Mouse (Mus musculus): ENCODE data around the gene Gusb. TPM values are rescaled to one million over a fixed set of nuclear protein-coding genes. Genes with fewer than 3 reads are reported as not detected.

Gusb gene
- total and polyA plus RNA-seq, 2 experiments from 2014 or later: 26.2 to 47.0 TPM

DNA sequence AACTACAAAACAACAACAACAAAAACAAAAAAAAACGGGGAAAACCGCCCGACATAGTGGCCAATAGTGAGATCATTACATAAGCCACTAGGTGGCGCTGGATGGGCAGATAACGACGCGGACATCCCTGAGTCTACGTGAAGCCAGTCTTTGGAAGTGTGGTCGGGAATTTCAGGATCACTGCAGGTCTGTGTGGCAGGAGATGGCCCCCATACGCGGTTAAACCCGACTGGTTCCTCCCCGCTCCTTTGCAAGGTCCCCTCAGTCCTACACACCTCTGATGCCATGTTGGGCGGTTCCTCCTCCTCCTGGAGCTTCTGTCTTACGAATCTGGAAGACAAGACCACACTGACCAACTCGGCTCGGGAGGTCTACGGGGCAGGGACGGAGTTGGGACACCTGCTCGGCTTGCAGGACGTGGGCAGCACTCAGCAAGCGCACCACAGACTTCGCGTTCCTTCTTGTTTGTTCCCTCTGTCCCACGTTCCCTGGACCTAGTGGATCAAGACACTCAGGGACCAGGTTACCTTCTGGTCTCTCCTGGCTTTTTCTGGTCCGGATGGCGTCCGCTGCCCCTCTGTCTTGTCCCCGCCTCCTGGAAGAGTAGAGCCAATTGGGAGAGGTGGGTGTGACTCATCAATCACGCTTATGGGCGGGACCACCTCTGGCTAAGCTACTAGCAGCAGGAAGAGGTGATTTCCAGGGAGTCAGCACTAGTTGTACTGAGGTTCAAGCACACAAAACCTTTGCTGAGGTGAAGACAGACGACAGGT lies 21.1 kb upstream of the Gusb start:
- H3K4me1 ChIP-seq (ENCODE audit: insufficient read depth, low read length): no peaks in the 10 kb centered on the region
- WGBS: under 1% methylated on average over 32 of the region's 32 CpGs
- H3K36me3 ChIP-seq (ENCODE audit: insufficient read depth, low read length): no peaks in the 10 kb centered on the region
- no peaks in the 10 kb centered on the region for H3K9me3 ChIP-seq (ENCODE audit: low read length)
- no peaks in the 10 kb centered on the region for H3K27me3 ChIP-seq (ENCODE audit: insufficient read depth, low read length)
- ATAC-seq: peak; percentile 81
- TF ChIP-seq CTCF (IDR thresholded peaks at IDR 0.05; ENCODE audit: low read depth): peak; percentile 89
- peak overlapping the region; percentile 94 for H3K4me2 ChIP-seq (ENCODE audit: low read depth, low read length)
- DNase-seq (ENCODE audit: low spot score): peak; percentile 92
- H3K9ac ChIP-seq (replicated peaks; ENCODE audit: low read length): peak overlapping the region; percentile 55
- H3K4me3 ChIP-seq (ENCODE audit: low read length): peak overlapping the region; percentile 59
- H3K27ac ChIP-seq: peak overlapping the region; percentile 85

DNA sequence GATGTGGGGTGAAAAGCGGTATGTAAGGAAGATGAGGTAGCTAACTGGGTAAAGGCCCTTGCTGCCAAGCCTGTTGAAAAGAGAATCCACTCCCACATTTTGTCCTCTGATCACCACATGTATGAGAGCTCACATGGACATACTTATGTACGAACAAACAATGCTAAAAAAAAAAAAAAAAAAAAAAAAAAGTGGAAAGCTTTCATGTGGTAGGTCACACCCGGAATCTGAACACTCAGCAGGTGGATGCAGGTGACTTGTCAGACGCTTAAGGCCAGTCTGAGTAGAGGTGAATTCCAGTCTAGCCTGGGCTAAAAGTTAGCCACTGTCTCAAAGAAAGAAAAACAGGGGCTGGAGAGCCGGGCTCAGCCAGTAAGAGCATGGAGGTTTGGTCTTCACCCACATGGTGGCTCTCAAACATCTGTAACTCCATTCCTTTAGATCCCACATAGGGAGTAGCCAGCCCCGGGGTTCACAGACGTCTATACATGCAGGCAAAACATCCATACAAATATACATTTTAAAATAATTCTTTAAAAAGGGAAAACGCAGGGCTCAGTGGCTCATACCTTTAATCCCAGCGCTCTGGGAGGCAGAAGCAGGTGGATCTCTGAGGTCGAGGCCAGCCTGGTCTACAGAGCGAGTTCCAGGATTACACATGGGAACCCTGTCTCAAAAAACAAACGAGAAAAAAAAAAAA lies 20.4 kb upstream of the Gusb start:
- TF ChIP-seq CTCF (IDR thresholded peaks at IDR 0.05; ENCODE audit: low read depth): no peak
- H3K9ac ChIP-seq (replicated peaks; ENCODE audit: low read length): peak overlapping the region; percentile 55
- H3K27ac ChIP-seq: no peak overlapping the region
- H3K4me3 ChIP-seq (ENCODE audit: low read length): peak overlapping the region; percentile 59
- peak overlapping the region; percentile 94 for H3K4me2 ChIP-seq (ENCODE audit: low read depth, low read length)
- H3K36me3 ChIP-seq (ENCODE audit: insufficient read depth, low read length): no peaks in the 10 kb centered on the region
- H3K9me3 ChIP-seq (ENCODE audit: low read length): no peaks in the 10 kb centered on the region
- 41% methylated on average over 12 of the region's 12 CpGs for WGBS
- H3K27me3 ChIP-seq (ENCODE audit: insufficient read depth, low read length): no peaks in the 10 kb centered on the region
- H3K4me1 ChIP-seq (ENCODE audit: insufficient read depth, low read length): no peaks in the 10 kb centered on the region
- DNase-seq (ENCODE audit: low spot score) (no peak), ATAC-seq (0 out of 2 replicates have a peak, but pooled peaks have one; percentile 1)

DNA sequence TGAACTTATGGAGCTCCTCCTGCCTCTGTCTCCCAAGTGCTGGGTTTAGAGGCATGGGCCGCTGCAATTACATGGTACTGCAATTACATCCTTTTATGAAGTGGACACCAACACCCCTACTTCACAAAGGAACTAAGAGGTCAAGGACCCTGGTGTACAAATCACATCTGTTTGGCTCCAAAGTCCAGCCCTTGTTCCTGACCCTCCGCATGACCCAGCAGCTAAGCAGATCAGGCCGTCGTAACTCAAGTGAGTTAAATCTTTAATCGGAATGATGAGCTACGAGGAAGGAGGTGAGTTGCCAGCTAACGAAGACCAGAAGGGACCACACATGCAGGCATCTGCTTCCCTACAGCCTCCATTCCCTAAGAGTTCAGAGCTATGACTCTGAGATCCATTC lies 19.5 kb upstream of the Gusb start:
- ATAC-seq: no peak
- Histone ChIP-seq H3K9ac (replicated peaks; ENCODE audit: low read length) (no peak overlapping the region), H3K4me1 (ENCODE audit: insufficient read depth, low read length) (no peaks in the 10 kb centered on the region)

DNA sequence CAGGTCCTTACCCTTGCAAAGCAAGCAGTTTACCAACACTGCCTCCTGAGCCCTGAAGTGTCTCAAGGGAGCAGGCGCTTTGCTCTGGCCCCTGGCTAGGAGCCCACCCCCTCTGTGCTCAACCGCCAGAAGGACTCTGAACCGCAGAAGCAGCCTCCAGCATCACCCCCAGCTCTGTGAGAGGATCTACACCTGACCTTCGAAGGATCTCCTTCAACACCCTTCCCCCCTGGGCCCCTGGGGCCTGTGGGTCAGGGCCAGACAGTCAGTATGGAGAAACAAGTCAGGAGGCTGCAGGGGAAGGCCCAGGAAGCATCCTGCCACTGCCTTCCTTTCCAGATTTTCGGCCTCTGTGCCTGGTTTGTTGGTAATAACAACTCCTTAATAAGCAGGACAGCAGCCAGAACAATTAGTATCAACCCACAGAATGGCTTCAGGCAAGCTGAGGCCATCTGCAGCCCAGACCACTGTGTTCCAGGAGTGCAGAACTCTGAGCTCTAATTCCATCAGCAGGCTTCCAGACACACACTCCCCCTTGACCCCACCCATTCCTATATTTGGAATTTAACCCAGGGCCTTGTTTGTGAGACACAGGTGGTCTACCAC lies 18.6 kb upstream of the Gusb start:
- DNase-seq (ENCODE audit: low spot score): peak; percentile 23
- H3K4me1 ChIP-seq (ENCODE audit: insufficient read depth, low read length): no peaks in the 10 kb centered on the region
- H3K9me3 ChIP-seq (ENCODE audit: low read length): no peaks in the 10 kb centered on the region
- H3K4me3 ChIP-seq (ENCODE audit: low read length): no peak overlapping the region
- peak overlapping the region; percentile 34; the same call in 1 of the 2 replicates for H3K27ac ChIP-seq
- H3K27me3 ChIP-seq (ENCODE audit: insufficient read depth, low read length): no peaks in the 10 kb centered on the region
- TF ChIP-seq CTCF (IDR thresholded peaks at IDR 0.05; ENCODE audit: low read depth): no peak
- no peak for ATAC-seq
- WGBS: 45% methylated on average over 5 of the region's 5 CpGs
- H3K4me2 ChIP-seq (ENCODE audit: low read depth, low read length): no peak overlapping the region
- no peaks in the 10 kb centered on the region for H3K36me3 ChIP-seq (ENCODE audit: insufficient read depth, low read length)
- H3K9ac ChIP-seq (replicated peaks; ENCODE audit: low read length): no peak overlapping the region

More for the DNA sequence above, 19.5 kb upstream of the Gusb start:
- Histone ChIP-seq H3K9me3 (ENCODE audit: low read length) (no peaks in the 10 kb centered on the region), H3K4me2 (ENCODE audit: low read depth, low read length) (no peak overlapping the region), H3K36me3 (ENCODE audit: insufficient read depth, low read length) (no peaks in the 10 kb centered on the region), H3K27ac (no peak overlapping the region), H3K4me3 (ENCODE audit: low read length) (no peak overlapping the region), H3K27me3 (ENCODE audit: insufficient read depth, low read length) (no peaks in the 10 kb centered on the region)
- no peak for TF ChIP-seq CTCF (IDR thresholded peaks at IDR 0.05; ENCODE audit: low read depth)
- 78% methylated on average over 7 of the region's 7 CpGs for WGBS
- no peak for DNase-seq (ENCODE audit: low spot score)

DNA sequence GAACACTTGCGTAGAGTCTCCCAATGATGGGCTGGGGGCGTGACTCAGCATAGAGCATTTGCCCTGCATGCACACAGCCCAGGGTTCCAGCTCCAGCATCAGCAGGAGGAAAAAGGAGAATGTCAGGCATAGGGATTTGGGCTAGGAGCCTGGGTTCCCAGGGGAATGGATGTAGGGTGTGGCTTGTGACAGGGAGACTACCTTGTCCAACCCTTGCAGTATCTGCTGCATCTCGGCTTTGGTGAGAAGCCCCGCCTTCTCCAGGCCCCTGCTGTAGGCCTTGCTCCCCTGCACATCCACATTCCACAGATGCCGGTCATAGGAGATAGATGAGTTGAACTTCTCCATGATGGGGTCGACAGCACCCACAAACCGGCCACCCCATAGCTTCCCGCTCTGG lies 16.6 kb upstream of the Gusb start:
- H3K9me3 ChIP-seq (ENCODE audit: low read length): no peaks in the 10 kb centered on the region
- no peak overlapping the region for H3K4me2 ChIP-seq (ENCODE audit: low read depth, low read length)
- no peaks in the 10 kb centered on the region for H3K27me3 ChIP-seq (ENCODE audit: insufficient read depth, low read length)
- DNase-seq (ENCODE audit: low spot score) (no peak), ATAC-seq (no peak)
- no peak for TF ChIP-seq CTCF (IDR thresholded peaks at IDR 0.05; ENCODE audit: low read depth)
- H3K27ac ChIP-seq: no peak overlapping the region
- H3K4me1 ChIP-seq (ENCODE audit: insufficient read depth, low read length): no peaks in the 10 kb centered on the region
- H3K9ac ChIP-seq (replicated peaks; ENCODE audit: low read length): no peak overlapping the region
- WGBS: 80% methylated on average over 8 of the region's 8 CpGs
- H3K36me3 ChIP-seq (ENCODE audit: insufficient read depth, low read length): no peaks in the 10 kb centered on the region; the same call in 1 of the 2 replicates
- no peak overlapping the region for H3K4me3 ChIP-seq (ENCODE audit: low read length)

DNA sequence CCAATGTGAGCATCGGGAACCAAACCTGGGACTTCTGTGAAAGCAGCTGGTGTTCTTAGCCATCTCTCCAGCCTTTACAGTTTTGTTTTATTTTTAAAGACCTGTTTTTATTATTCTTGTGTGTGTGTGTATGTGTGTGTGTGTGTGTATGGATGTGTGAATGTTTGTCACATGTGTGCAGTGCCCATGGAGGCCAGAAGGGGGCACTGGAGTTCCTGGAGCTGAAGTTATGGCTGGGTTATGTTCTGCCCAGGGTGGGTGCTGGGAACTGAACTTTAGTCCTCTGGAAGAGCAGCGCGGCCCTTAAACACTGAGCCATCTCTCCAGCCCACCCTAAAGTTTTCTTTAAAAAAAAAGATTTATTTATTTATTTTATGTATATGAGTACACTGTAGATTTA lies 12.3 kb upstream of the Gusb start:
- peak; percentile 28; the same call in 1 of the 2 replicates for TF ChIP-seq CTCF (IDR thresholded peaks at IDR 0.05; ENCODE audit: low read depth)
- Histone ChIP-seq H3K36me3 (ENCODE audit: insufficient read depth, low read length) (peaks cover 13% of the 10 kb centered on the region; the same call in 1 of the 2 replicates), H3K27me3 (ENCODE audit: insufficient read depth, low read length) (no peaks in the 10 kb centered on the region), H3K4me3 (ENCODE audit: low read length) (no peak overlapping the region), H3K27ac (no peak overlapping the region), H3K4me2 (ENCODE audit: low read depth, low read length) (no peak overlapping the region), H3K9ac (replicated peaks; ENCODE audit: low read length) (no peak overlapping the region), H3K4me1 (ENCODE audit: insufficient read depth, low read length) (no peaks in the 10 kb centered on the region), H3K9me3 (ENCODE audit: low read length) (no peaks in the 10 kb centered on the region)
- whole genome bisulfite sequencing: 98% methylated on average over 3 of the region's 3 CpGs
- no peak for ATAC-seq
- DNase-seq (ENCODE audit: low spot score): no peak
